Mouse (Mus musculus): ENCODE data around the gene Ndufaf7. TPM values are rescaled to one million over a fixed set of nuclear protein-coding genes. Genes with fewer than 3 reads are reported as not detected.

The Ndufaf7 gene
- polyA plus RNA-seq, 1 experiment from 2014 or later: 58.2 TPM

DNA sequence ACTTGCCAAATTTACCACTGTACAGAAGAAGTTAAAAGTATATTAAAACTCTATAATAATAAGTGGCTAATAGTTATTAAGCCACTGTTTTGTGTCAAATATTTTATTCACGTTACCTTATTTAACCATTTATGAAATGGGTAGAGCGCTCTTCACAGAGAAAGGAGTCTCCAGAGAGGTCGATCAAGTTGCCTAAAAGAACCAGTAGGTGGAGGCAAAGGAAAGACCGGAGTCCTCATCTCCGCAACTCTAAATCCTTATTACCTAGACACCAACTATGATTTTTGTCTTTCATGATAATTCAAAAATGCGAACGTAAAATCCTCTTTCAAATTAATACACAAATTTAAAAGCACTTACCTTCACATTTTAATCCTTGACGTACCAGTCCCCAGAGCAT, 46.2 kb downstream of the Ndufaf7 start:
- DNase-seq (ENCODE audit: low spot score): no peak
- peaks cover 66% of the 10 kb centered on the region for H3K36me3 ChIP-seq
- WGBS: 95% methylated on average over 8 of the region's 8 CpGs

DNA sequence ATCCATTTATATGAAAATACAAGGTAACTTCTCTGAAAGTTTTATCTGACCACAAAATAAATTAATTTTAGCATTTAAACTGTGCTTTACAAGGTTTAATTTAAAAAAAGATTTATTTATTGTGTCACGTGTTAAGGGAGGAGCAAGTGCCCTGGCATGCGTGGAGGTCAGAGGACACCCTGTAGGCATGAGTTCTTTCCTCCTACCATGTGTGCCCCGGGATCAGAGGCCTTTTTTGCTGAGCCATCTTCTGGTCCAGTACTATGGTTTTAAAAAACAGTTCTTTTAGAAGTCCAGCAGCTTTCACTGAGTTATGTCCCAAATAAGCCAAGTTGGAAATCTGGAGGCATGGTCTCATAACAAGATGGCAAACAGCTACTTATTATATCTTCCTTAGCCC, 46.8 kb downstream of the Ndufaf7 start:
- H3K27me3 ChIP-seq (ENCODE audit: insufficient read depth, poor library complexity, severe bottlenecking): no peaks in the 10 kb centered on the region
- no peak for DNase-seq (ENCODE audit: low spot score)
- H3K4me3 ChIP-seq: no peak overlapping the region
- H3K9me3 ChIP-seq: no peaks in the 10 kb centered on the region
- no peak overlapping the region for H3K27ac ChIP-seq
- peaks cover 62% of the 10 kb centered on the region for H3K36me3 ChIP-seq
- H3K4me1 ChIP-seq (replicated peaks): 0 out of 2 replicates have a peak, but pooled peaks cover 4% of the 10 kb centered on the region
- WGBS: 91% methylated on average over 3 of the region's 3 CpGs

More for the DNA sequence above, 46.2 kb downstream of the Ndufaf7 start:
- Histone ChIP-seq H3K27ac (no peak overlapping the region), H3K9me3 (no peaks in the 10 kb centered on the region), H3K4me3 (no peak overlapping the region), H3K4me1 (replicated peaks) (0 out of 2 replicates have a peak, but pooled peaks cover 4% of the 10 kb centered on the region), H3K27me3 (ENCODE audit: insufficient read depth, poor library complexity, severe bottlenecking) (no peaks in the 10 kb centered on the region)

DNA sequence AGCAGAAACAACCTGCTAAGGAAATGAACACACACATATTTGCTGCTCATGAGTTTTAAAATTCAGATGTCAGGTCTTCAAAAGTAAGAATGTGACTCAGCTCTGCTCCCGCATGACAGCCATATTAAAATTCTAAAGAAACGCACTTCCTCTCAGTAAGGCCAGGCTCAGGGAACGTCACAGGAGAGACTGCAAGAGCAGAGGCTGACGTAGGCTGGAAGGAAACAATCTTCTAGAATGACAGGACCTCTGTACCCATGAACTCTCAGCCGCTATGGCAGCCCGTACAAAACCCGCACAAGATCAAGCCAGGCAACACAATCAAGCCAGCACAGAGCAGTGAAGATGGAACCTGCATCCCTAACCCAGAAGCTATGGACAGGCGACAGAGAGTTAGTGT, 52.1 kb downstream of the Ndufaf7 start:
- Histone ChIP-seq H3K36me3 (peaks cover 10% of the 10 kb centered on the region), H3K27ac (no peak overlapping the region), H3K27me3 (ENCODE audit: insufficient read depth, poor library complexity, severe bottlenecking) (no peaks in the 10 kb centered on the region), H3K9me3 (no peaks in the 10 kb centered on the region), H3K4me3 (no peak overlapping the region), H3K4me1 (replicated peaks) (0 out of 2 replicates have a peak, but pooled peaks cover 4% of the 10 kb centered on the region)
- no peak for DNase-seq (ENCODE audit: low spot score)
- WGBS: 81% methylated on average over 8 of the region's 8 CpGs

DNA sequence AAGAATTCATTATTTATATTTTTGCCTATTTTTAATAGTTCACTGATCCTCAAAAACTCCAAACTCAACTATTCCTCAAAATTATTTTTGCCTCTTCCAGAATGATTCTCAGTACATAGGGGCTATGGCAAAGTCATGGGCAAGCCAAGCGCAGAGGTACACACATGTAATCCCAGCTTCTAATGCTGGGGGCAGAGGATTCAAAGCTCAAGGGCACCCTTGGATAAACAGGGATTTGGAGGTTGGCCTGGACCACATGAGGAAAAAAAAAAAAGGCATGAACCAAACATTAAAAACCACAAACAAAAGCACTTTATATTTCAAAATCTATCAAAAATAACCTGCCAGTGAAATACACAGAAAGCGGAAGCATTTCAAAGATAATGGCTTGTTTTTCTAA, 54.6 kb downstream of the Ndufaf7 start:
- Histone ChIP-seq H3K4me1 (replicated peaks) (no peaks in the 10 kb centered on the region), H3K36me3 (0 out of 2 replicates have a peak, but pooled peaks cover 2% of the 10 kb centered on the region), H3K9me3 (no peaks in the 10 kb centered on the region), H3K27ac (no peak overlapping the region), H3K4me3 (no peak overlapping the region), H3K27me3 (ENCODE audit: insufficient read depth, poor library complexity, severe bottlenecking) (no peaks in the 10 kb centered on the region)
- no peak for DNase-seq (ENCODE audit: low spot score)
- WGBS: 98% methylated on average over 2 of the region's 2 CpGs

DNA sequence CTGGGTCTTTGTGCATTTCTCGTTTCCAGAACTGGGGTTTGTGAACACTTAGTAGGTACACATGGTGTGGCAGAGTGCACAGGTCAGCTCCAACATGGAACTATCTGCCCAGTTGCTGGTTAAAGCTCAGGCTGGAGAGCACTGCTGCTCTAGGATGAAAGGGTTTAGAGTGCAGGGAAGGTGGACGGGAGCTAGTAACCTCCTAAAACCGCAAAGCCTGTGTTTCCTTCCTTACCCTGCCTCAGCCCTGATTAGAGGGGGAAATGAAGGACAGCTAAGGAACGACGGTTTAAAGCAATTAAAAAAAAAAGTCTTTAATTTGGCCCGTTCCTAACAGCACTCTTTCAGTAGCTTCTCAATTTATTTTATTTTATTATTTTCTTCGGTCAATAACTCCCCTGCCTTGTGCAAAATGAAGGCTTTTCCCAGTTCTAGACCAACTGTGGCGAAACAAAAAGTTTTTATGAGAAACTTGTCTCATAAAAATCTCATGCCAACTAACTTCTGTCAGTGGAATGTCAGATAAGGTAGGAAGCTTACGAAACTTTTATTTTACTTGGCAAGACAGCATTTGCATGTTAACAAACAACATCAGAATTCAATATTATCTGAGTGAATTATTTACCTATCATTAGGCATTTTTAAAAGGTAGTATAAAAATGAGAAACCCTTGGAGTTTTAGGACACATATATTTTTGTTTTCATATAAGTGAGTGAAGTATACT, 55.5 kb downstream of the Ndufaf7 start:
- Histone ChIP-seq H3K4me3 (no peak overlapping the region), H3K27me3 (ENCODE audit: insufficient read depth, poor library complexity, severe bottlenecking) (no peaks in the 10 kb centered on the region), H3K4me1 (replicated peaks) (no peaks in the 10 kb centered on the region), H3K9me3 (no peaks in the 10 kb centered on the region), H3K36me3 (0 out of 2 replicates have a peak, but pooled peaks cover 2% of the 10 kb centered on the region), H3K27ac (no peak overlapping the region)
- WGBS: 86% methylated on average over 9 of the region's 9 CpGs
- no peak for DNase-seq (ENCODE audit: low spot score)

DNA sequence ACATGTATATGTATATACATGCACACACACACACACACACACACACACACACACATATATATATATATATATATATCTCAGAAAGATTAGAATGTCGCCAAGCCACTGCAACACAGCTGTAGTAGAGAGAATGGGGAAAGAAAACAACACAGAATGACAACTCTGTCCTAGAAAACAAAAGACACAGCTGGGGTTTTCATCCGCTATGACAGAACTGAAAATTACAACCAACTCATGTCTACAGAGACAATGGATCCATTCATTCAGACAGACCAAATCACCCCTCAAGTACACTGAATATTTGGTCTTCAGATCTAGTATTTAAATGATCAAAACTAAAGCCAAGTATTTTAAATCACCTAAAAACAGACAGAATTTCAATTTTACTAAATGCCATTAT, 56.7 kb downstream of the Ndufaf7 start:
- H3K27ac ChIP-seq: no peak overlapping the region
- H3K36me3 ChIP-seq: 0 out of 2 replicates have a peak, but pooled peaks cover 2% of the 10 kb centered on the region
- no peaks in the 10 kb centered on the region for H3K9me3 ChIP-seq
- 56% methylated on average over 2 of the region's 2 CpGs for WGBS
- no peak overlapping the region for H3K4me3 ChIP-seq
- no peaks in the 10 kb centered on the region for H3K4me1 ChIP-seq (replicated peaks)
- DNase-seq (ENCODE audit: low spot score): no peak
- H3K27me3 ChIP-seq (ENCODE audit: insufficient read depth, poor library complexity, severe bottlenecking): no peaks in the 10 kb centered on the region

DNA sequence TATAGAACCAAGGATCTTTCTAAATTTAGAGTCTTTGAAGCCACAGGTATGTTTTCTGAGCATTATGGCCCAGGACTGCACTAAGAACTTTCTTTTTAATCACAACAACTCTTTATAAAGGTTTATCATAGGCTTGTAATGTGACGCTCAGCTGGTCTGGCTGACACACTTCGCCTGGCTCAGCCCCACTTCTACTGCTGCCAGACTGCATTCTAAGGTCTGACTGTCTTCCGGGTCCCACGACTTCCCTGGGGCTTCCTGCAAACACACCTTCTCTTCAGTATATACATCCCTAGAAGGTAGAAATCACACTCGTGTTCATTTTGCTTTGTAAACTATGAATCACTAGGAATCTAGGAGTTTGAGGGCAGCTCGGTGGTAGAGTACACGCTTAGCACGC, 57.4 kb downstream of the Ndufaf7 start:
- Histone ChIP-seq H3K4me3 (no peak overlapping the region), H3K4me1 (replicated peaks) (no peaks in the 10 kb centered on the region), H3K36me3 (0 out of 2 replicates have a peak, but pooled peaks cover 2% of the 10 kb centered on the region), H3K27me3 (ENCODE audit: insufficient read depth, poor library complexity, severe bottlenecking) (no peaks in the 10 kb centered on the region), H3K9me3 (no peaks in the 10 kb centered on the region), H3K27ac (no peak overlapping the region)
- 91% methylated on average over 8 of the region's 8 CpGs for WGBS
- DNase-seq (ENCODE audit: low spot score): no peak

DNA sequence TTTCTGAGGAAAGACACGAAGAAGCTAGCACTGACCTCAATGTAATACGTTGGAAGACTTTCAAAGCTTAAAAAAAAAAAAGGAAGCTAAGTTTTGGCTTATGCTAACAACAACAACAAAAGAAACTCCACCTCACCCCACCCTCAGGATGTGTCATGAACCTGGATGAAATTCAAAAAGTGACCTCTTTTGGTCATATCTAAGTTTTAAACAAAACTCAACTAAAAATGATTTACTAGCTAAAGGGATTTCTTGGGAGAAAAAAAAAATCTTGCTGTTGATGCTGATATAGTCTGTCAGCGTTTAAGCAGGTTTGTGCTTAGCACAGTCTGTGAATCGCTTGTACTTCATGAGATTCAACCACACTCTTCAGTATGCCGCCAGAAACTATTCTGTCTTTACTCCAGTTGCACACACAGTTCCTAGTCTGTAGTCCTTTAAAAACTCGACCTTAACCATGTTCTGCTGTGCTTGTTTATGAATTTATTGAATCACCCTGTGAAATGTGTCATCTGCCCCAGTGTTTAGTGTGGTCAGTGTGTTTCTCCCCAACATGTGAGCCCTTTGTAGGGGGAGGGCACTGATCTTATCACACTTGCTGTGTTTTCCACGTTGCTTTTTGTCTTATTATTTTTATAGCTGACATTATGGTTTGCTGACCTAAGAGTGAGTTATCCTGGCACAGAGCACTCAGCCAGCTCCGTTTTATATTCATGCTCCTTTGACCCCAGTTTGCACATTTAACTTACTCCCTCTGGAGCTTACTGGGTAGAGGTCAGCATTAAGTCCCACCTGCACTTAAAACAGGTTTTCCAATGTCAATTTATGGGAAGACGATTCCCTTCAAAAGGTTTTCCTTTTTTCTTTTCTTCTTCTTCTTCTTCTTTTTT, 58.2 kb downstream of the Ndufaf7 start:
- Histone ChIP-seq H3K9me3 (no peaks in the 10 kb centered on the region), H3K4me3 (no peak overlapping the region), H3K27ac (no peak overlapping the region), H3K27me3 (ENCODE audit: insufficient read depth, poor library complexity, severe bottlenecking) (no peaks in the 10 kb centered on the region), H3K4me1 (replicated peaks) (no peaks in the 10 kb centered on the region), H3K36me3 (0 out of 2 replicates have a peak, but pooled peaks cover 2% of the 10 kb centered on the region)
- no peak for DNase-seq (ENCODE audit: low spot score)
- WGBS: 82% methylated on average over 9 of the region's 9 CpGs

Other genes with a start within 250 kb of the Ndufaf7 start
- gene Strn, start 199.9 kb upstream of the Ndufaf7 start, polyA plus RNA-seq (2016; fragmentation: Nextera tagmentation; extraction: Ambion mirVana): 4.8 and 6.0 TPM in 2 replicates
- 14.9 and 16.0 TPM in 2 replicates for gene Heatr5b, start 101.8 kb upstream of the Ndufaf7 start, polyA plus RNA-seq (2016; fragmentation: Nextera tagmentation; extraction: Ambion mirVana)
- gene Gpatch11, start 101.6 kb upstream of the Ndufaf7 start, polyA plus RNA-seq (2016; fragmentation: Nextera tagmentation; extraction: Ambion mirVana): 34.3 and 36.2 TPM in 2 replicates
- 4.9 and 5.2 TPM in 2 replicates for gene Eif2ak2, start 54.6 kb upstream of the Ndufaf7 start, polyA plus RNA-seq (2016; fragmentation: Nextera tagmentation; extraction: Ambion mirVana)
- gene Sult6b1, start 30.1 kb upstream of the Ndufaf7 start, polyA plus RNA-seq (2016; fragmentation: Nextera tagmentation; extraction: Ambion mirVana): 0.17 TPM in 1 of 2 replicates, not detected in the other
- 111 and 118 TPM in 2 replicates for gene Cebpzos, start 20.6 kb upstream of the Ndufaf7 start, polyA plus RNA-seq (2016; fragmentation: Nextera tagmentation; extraction: Ambion mirVana)
- 39.5 and 50.2 TPM in 2 replicates for gene Cebpz, start 70 bp upstream of the Ndufaf7 start, polyA plus RNA-seq (2016; fragmentation: Nextera tagmentation; extraction: Ambion mirVana)
- gene Prkd3, start 83.7 kb downstream of the Ndufaf7 start, polyA plus RNA-seq (2016; fragmentation: Nextera tagmentation; extraction: Ambion mirVana): 34.4 and 42.7 TPM in 2 replicates
- 4.6 and 5.1 TPM in 2 replicates for gene Qpct, start 114.8 kb downstream of the Ndufaf7 start, polyA plus RNA-seq (2016; fragmentation: Nextera tagmentation; extraction: Ambion mirVana)